Mouse (Mus musculus) Muller cell, postnatal 12 days (primary cell): Measurements from ENCODE around the gene Sult1a1.

ENCODE experiments used
- DNase-seq: peaks from one replicate; pipeline ENCODE4 v3.0.0-alpha.2; 2015; ENCODE audit errors: inconsistent ontology term

The Sult1a1 gene

GRCm38 (mm10) chr7:126624774-126625173 is 51.5 kb downstream of the Sult1a1 start:
- no peak for DNase-seq

GRCm38 (mm10) chr7:126623381-126623780 is 52.9 kb downstream of the Sult1a1 start:
- no peak for DNase-seq
